Mouse (Mus musculus): Measurements from ENCODE around the gene Msh5.

Gene Msh5

DNA sequence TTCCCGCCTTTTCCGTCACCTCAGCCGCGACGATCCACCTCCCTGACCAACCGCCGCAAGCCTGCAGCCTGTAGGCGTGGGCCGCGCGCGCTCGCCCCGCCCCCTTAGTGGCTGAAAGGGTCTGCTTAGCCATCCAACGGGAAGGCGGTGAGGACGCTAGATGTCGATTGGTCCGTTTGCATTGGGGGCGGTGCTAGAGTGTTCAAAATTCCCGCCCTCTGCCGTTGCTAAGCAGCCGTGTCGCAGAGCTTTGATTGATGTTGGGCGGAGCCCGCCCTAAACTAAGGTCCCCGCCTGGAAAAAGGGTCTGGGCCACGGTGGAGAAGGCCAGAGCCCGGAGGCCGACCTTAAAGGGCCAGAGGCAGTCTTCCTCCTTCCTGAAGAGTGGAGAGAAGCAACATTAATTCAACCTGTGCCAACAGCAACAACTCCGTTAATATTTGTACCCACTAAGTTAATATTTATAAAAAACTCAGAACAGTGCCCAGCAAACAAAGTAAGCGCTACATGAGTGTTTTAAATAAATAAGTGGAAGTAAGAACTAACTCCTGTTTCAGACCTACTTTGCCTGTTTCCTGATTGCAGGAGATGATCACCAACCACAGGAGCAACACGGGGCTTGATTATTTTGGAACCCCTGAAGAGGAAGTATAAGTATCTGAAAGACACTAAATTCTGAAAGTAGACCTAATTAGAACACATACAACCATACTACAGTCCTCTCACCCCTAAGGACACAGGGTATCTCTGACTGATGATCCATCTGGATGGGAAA is at the start of gene Msh5:
Msh5 (minus strand) TSS at position 65 of the 775 bp plus-strand sequence.
- peak; percentile 98 to 99 for DNase-seq

GRCm38 (mm10) chr17:35094475-35095365 is 48.2 kb upstream of the Msh5 start:
- DNase-seq = no peak

GRCm38 (mm10) chr17:35092403-35093198 is 46.1 kb upstream of the Msh5 start:
- DNase-seq = no peak

DNA sequence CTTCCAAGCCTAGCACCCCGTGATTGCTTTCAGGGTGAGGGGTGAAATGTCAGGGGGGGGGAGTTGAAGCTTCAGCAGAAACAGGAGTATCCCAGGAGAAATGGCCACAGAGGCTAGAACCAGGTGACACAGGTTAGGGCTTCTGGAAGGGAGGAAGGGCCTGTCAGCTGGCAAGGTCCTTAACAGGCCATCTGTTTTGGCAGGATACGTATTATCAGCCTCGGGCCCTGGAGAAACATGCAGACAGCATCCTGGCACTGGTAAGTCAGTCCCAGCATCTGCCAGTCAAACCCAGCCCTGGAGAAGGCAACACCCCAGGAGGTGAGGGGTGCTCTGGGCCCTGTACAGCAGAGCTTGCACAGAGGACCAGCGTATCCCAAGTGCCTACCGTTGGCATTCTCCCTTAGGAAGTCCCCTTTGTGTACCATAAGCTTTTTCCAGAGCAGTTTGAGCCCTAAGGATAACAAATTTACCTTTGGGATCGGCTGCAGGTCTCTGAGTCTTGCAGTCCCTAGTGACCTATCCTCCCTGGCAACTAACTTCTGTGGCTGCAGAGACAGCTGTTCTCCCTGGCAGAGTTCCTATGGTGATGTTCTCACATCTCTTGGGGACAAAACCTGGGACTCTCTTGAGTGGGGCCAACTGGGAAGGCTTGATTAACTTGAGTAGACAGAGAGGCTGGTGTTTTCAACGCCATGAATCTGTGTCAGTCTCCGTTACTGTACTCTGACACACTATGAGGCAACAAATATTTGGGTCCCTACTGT is 43.8 kb upstream of the Msh5 start:
- DNase-seq = no peak

DNA sequence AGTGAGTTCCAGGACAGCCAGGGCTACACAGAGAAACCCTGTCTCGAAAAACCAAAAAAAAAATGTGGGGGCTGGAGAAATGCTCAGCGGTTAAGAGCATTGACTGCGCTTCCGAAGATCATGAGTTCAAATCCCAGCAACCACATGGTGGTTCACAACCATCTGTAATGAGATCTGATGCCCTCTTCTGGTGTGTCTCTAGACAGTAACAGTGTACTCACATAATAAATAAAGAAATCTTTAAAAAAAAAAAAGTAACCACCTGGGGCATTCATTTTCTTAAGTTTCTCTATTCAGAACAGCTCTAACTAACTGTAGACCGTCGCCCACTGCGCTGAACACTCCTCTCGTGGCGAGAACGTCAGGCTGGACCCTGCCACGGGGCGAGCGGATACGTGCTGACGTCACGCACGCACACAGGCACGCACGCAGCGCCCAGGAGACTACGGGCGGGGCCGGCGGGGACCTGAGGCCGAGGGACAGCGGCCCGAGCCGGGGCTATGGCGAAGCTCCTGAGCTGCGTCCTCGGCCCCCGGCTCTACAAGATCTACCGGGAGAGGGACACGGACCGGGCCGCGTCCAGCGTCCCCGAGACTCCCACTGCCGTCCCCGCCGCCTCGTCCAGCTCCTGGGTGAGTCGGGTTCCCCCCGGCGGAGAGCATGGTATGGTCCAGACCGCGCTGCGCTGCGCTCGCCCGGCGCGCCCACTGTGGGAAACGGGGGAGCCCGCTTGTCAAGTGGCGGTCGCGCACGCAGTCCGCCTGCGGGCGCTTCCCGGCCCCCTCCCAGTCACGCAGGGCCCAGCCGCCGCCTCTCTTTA is 42.5 kb upstream of the Msh5 start, which contains the start of gene Abhd16a:
Abhd16a (plus strand) TSS at position 439 of the 820 bp plus-strand sequence.
- peak; percentile 95 to 98 for DNase-seq

- no peak for DNase-seq
These were observed 41.6 kb upstream of the Msh5 start for GRCm38 (mm10) chr17:35088151-35088550.

DNA sequence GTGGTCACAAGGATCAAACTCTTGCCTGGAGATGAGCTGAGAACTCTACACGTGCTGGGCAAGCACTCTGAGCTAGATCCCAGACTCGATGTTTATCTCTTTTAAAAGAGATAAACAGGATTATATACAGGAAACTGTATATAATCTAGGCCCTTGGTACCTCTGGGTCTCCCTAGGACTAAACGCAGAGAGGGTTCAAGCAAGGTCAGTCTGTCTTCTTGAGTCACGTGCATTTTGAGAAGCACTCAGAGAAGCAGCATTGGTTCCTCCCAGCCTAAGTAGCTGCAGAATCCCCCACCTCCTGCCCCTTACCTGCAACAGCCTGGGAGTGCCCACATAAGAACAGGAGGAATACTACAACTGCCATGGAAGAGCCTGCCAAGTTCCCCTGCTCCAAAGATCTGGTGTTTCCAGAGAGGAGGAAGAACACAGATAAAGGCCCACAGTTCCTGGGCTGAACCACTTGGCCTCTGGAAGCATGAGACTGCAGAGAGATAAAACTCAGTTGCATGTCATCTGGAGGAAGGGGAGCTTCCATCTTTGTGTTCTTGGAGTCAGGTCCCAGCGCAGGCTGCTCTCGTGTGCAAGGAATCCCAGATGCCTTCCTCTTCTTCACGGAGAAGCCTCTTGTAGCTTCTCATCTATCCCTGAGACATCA is 38.8 kb upstream of the Msh5 start, which contains the start of gene Ly6g6f:
Ly6g6f (minus strand) TSS at position 403 of the 658 bp plus-strand sequence.
- no peak for DNase-seq

GRCm38 (mm10) chr17:35083929-35084497 is 37.5 kb upstream of the Msh5 start:
- DNase-seq = no peak

GRCm38 (mm10) chr17:35082841-35083576 is 36.5 kb upstream of the Msh5 start:
- no peak for DNase-seq

- DNase-seq = no peak
These were observed 34.2 kb upstream of the Msh5 start for GRCm38 (mm10) chr17:35080710-35081109.

DNA sequence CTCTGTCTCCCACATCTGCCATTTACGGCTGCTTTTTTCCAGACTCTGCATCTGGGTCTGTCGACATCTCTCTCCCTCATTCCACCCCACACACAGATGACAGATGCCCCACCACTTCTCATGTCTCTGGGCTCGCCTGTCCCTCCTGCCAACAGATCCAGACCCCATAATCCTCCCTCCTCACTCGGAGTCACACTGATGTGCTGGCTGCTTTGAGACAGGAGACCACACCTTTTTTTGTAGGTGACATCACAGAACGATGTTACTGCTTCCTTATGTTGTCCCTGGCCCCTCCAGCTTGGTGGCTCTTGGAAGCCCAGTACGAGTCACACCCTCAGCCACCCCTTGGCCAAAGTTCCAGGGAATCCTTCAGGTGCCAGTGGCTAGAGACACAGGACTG is 33.7 kb upstream of the Msh5 start:
- no peak for DNase-seq

GRCm38 (mm10) chr17:35079778-35080177 is 33.2 kb upstream of the Msh5 start:
- no peak for DNase-seq

GRCm38 (mm10) chr17:35077786-35078233 is 31.3 kb upstream of the Msh5 start, which contains the start of gene Ly6g6d:
Gene Ly6g6d (minus strand): TSS chr17:35078065.
- DNase-seq = peak; percentile 73 to 87

DNA sequence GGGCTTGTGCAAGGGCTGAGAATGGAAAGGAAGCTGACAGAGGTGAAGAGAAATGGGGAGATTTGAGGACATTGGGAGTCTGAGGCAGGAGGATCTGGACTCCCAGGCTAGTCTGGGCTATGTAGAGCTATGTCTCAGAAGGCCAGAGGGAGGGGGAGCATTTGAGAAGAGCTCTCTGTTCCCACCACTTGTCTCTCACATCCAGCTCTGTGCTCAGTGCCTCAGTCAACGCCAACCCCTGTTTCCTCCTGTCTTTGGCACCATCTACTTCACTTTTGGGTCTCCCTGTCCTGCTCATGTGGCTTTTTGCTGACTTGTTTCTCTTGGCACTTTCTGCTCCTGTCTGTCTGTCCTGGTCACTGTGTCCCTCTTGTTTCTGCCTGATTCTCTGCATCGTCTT is 30.7 kb upstream of the Msh5 start:
- no peak for DNase-seq

GRCm38 (mm10) chr17:35076507-35077176 is 30.1 kb upstream of the Msh5 start, which contains the start of gene Ly6g6e:
Gene Ly6g6e (plus strand): TSS chr17:35076902.
- no peak for DNase-seq

DNA sequence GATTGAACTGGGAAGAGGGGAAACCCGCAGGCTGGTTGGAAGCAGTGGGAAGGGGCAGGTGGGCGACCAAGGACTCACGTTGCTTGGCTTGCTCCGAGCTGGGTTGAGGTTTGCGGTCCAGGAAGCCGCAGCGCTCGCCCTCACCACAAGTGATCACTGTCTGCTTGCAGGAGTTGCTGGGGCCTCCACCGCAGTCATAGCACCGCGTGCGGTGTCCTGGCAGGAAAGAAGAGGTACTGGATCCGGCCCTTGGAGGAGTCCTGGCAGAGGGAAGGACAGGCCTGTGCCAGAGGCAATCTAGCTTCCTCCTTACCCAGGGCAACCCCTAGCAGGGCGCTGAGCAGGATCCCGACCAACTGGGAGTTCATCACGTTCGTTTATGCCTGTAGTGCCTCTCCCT is 27.6 kb upstream of the Msh5 start:
- DNase-seq = no peak

DNA sequence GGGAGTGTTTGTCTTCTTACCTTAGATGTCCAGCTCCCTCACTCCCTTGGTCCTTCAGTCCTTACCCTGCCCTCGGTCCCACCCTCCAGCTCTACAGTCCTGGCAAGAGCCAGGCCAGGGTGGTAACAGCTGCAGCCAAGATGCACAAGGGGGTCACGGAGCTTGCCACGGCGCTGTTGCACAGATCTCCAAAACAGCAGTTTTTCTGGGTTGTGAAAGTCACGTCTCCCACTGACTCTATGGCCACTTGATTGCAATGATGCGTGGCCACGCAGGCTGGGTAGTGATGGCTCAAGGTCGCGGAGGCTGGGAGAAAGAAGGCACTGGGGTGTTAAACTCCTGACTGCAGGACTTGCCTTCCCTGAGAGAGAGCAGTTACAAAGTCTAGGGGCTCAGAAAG is 24.9 kb upstream of the Msh5 start:
- peak in 1 of 2 experiments; percentile 59 for DNase-seq

DNA sequence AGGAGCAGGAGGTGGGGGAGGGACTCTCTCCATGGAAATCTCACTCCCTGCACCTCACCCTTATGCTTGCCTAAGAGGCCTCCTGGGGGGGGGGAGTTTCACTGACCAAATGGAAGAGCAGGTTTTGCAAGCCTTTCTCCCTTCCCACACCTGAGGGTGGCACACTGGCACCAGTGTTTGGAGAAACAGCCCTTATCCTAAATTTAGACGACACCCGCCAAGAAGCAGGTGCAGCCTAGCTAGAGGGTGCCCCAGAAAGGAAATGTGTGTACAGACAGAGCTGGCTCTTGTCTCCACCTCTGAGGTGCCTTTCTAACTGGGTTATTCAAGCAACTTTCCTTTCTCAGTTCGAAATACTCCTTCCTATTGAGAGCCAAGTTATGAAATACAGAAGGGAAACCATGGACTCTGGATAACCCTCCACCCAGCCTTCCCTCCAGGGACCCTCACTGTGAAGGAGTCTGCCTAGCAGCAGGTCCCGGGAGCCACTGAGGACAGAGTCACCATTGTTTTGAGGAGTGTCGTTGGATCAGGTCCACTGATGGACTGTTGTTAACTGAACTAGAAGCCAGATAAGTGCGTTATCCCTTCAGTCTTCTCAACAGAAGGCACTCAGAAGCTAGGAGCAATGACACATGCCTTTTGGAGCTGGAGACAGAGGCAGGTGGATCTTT is 24.1 kb upstream of the Msh5 start:
- DNase-seq = no peak

All from kidney, postnatal 25 days (tissue).